Mouse (Mus musculus) right cerebral cortex, postnatal 25 days (tissue): ENCODE results near the gene Plin3.

Experiments
- DNase-seq: peaks from one replicate; pipeline ENCODE4 v3.0.0; 2022

Plin3 gene

GRCm38 (mm10) chr17:56292531-56293222, at the start of gene Plin3:
Gene Plin3, minus strand, starts transcription at chr17:56292873.
- DNase-seq: no peak

DNA sequence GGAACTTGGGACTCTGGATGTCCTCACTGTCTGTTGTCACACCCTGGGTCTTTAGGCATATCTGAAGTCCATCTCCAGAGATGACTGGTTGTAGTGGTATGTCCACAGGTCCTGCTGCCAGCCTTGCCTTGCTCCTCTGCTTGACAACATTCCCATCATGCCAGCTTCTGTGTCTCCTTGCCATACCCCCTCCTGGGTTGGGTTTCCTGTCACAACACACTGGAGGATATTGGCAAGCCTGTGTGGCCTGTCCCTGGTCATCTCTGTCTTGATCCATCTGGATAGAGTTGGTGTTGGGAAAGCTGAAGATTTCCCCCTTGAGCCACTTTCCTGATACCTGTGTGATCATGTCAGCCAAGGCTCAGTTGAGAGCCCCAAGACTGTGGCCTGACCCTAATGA, 48.0 kb upstream of the Plin3 start:
- DNase-seq: no peak

GRCm38 (mm10) chr17:56338909-56339308, 46.2 kb upstream of the Plin3 start:
- DNase-seq: no peak

GRCm38 (mm10) chr17:56337791-56338190, 45.1 kb upstream of the Plin3 start:
- DNase-seq: no peak

- DNase-seq: peak; percentile 28
Measured at GRCm38 (mm10) chr17:56337190-56337589, 44.5 kb upstream of the Plin3 start.

DNA sequence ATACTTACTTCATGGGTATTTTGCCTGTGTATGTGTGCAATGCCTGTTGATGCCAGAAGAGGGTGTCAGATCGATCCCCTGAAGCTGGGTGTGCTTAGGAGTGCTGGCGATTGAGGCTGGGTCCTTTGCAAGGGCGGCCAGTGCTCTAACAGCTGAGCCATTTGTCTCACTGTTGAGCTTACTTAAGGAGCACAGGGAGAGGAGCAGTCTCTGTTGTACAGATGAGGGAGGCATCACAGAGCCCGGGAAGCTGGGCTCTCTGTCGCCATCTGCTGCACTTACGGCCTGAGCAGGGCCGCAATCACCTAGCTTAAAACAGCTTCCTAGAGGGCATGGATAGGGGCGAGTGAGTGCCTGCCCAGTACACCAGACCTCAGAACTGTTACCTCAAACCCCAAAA, 40.3 kb upstream of the Plin3 start:
- DNase-seq: no peak

GRCm38 (mm10) chr17:56331256-56331655, 38.6 kb upstream of the Plin3 start:
- no peak for DNase-seq

GRCm38 (mm10) chr17:56330345-56330744, 37.7 kb upstream of the Plin3 start:
- no peak for DNase-seq

- no peak for DNase-seq
Measured at GRCm38 (mm10) chr17:56329267-56329666, 36.6 kb upstream of the Plin3 start.

- peak; percentile 30 for DNase-seq
Measured at GRCm38 (mm10) chr17:56326153-56327147, 33.8 kb upstream of the Plin3 start.

- DNase-seq: peak; percentile 99
Measured at GRCm38 (mm10) chr17:56325450-56326152, 32.9 kb upstream of the Plin3 start, which contains the start of gene Kdm4b. Gene Kdm4b, plus strand, starts transcription at chr17:56326062.

GRCm38 (mm10) chr17:56324419-56324818, 31.7 kb upstream of the Plin3 start:
- DNase-seq: no peak

- no peak for DNase-seq
Measured at GRCm38 (mm10) chr17:56309191-56309945, 16.7 kb upstream of the Plin3 start.

- no peak for DNase-seq
Measured at GRCm38 (mm10) chr17:56308088-56308487, 15.4 kb upstream of the Plin3 start.

- DNase-seq: no peak
Measured at GRCm38 (mm10) chr17:56305826-56306225, 13.2 kb upstream of the Plin3 start.

GRCm38 (mm10) chr17:56305156-56305555, 12.5 kb upstream of the Plin3 start:
- no peak for DNase-seq

GRCm38 (mm10) chr17:56304718-56305117, 12.0 kb upstream of the Plin3 start:
- no peak for DNase-seq

- peak; percentile 91 for DNase-seq
Measured at GRCm38 (mm10) chr17:56303847-56304586, 11.3 kb upstream of the Plin3 start.

DNA sequence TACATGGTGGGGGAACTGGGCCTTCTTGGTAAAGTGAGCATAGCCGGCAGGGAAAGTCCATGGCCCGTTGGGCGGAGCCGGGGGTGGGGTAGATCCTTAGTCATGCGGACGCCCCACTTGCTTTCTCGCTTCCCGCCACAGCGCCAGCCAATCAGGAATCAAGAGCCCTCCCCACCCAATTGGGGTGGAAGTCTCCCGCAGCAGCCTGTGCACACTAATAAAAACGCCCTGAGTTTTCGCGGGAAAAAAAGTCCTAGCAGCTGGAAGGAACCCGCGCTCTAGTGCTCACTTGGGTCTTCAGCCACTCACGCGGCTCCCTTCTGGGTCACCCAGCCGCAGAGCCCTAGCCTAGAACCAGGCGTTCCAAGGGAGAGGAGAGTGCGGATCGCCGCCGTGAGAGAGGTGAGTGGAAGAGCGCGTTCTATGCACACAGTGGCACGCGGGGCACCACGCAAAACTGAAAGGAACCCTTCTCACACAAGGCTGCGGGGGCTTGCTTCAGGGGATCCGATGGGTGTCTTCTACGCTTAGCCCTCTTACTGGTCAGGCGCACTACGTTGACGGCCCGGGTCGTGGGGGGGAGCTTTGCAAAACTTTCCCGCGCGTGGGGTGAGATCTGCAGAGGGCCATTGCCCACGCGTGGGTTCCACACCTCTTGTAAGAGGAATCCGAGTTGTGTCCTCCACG, 10.6 kb upstream of the Plin3 start, which contains the start of gene Uhrf1:
Uhrf1 (plus strand) TSS at position 162 of the 687 bp plus-strand sequence.
- DNase-seq: no peak

GRCm38 (mm10) chr17:56302363-56302996, 9.8 kb upstream of the Plin3 start:
- no peak for DNase-seq
